Mouse (Mus musculus) MEL-GATA-1-ER (cell line): Measurements from ENCODE around the gene Car3.

Experiments used
- DNase-seq: peaks from one replicate; pipeline ENCODE4 v3.0.0-alpha.2; 2012; ENCODE audit warnings: low read depth; ENCODE audit errors: extremely low read depth

Car3 gene

GRCm38 (mm10) chr3:14911992-14912582, 48.8 kb downstream of the Car3 start:
- DNase-seq: no peak

- no peak for DNase-seq
Measured at GRCm38 (mm10) chr3:14913774-14914173, 50.5 kb downstream of the Car3 start.

- peak; percentile 80 for DNase-seq
Measured at GRCm38 (mm10) chr3:14915355-14915754, 52.0 kb downstream of the Car3 start.

GRCm38 (mm10) chr3:14917261-14917660, 53.9 kb downstream of the Car3 start:
- DNase-seq: no peak
